Mouse (Mus musculus): ENCODE measurements around the gene Ephb6. TPM values are rescaled to one million over a fixed set of nuclear protein-coding genes. Genes with fewer than 3 reads are reported as not detected.

The Ephb6 gene
- polyA plus RNA-seq, 1 experiment from 2014 or later, result 0.25 TPM

DNA sequence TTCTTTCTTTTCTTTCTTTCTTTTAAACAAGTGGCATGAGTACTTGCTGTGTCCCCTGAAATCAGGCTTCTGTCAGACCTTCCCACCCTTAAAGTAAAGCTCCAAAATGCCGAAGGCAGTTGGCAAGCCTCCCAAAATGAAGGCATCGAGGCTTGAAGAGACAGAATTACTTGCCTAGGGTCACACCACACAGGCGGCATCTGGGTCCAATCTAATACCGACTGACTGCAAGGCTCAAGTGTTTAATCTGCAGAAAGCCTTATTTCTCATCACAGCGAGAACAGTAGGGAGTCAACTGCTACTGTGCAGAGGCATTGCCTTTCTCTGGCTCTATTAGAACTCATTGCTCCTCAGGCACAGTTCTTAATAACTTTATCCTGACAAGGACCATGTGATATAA, 28.0 kb upstream of the Ephb6 start:
- DNase-seq (no peak), ATAC-seq (no peak)
- Histone ChIP-seq H3K36me3 (replicated peaks; ENCODE audit: insufficient read depth, low read length) (no peaks in the 10 kb centered on the region), H3K27me3 (ENCODE audit: insufficient read depth, low read length) (no peaks in the 10 kb centered on the region), H3K4me2 (ENCODE audit: low read depth, low read length) (no peak overlapping the region), H3K9me3 (ENCODE audit: low read length) (no peaks in the 10 kb centered on the region), H3K4me1 (ENCODE audit: insufficient read depth) (no peaks in the 10 kb centered on the region), H3K9ac (replicated peaks) (no peak overlapping the region), H3K4me3 (ENCODE audit: low read depth, low read length) (no peak overlapping the region), H3K27ac (ENCODE audit: low read depth) (no peak overlapping the region)
- 65% methylated on average over 5 of the region's 5 CpGs for WGBS (ENCODE audit: insufficient replicate concordance)
- TF ChIP-seq EP300 (IDR thresholded peaks at IDR 0.05; ENCODE audit: low read depth) (no peak), CTCF (IDR thresholded peaks at IDR 0.05; ENCODE audit: low read depth) (no peak)

DNA sequence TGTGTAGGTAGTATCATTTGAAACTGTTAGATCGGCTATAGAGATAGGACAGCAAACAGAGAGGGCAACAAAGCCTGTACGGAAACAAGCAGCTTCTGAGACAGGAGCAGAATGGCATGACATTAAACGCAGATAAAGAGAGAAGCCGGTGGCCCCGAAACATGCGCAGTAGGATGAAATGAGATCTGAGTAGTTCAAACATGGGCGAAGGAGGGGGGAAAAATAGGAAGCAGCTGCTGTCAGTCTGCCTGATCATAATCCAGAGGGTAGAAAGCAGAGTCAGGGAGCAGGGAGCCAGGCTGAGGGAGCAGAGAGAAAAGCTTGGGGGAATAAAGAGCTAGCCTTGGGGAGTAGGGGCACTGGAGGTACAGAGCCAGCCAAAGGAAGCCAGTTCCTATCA, 24.0 kb upstream of the Ephb6 start:
- Histone ChIP-seq H3K27ac (ENCODE audit: low read depth) (no peak overlapping the region), H3K9me3 (ENCODE audit: low read length) (no peaks in the 10 kb centered on the region), H3K4me2 (ENCODE audit: low read depth, low read length) (no peak overlapping the region), H3K9ac (replicated peaks) (no peak overlapping the region), H3K27me3 (ENCODE audit: insufficient read depth, low read length) (no peaks in the 10 kb centered on the region), H3K36me3 (replicated peaks; ENCODE audit: insufficient read depth, low read length) (no peaks in the 10 kb centered on the region), H3K4me1 (ENCODE audit: insufficient read depth) (no peaks in the 10 kb centered on the region), H3K4me3 (ENCODE audit: low read depth, low read length) (no peak overlapping the region)
- DNase-seq (no peak), ATAC-seq (no peak)
- WGBS (ENCODE audit: insufficient replicate concordance), result 66% methylated on average over 7 of the region's 7 CpGs
- TF ChIP-seq EP300 (IDR thresholded peaks at IDR 0.05; ENCODE audit: low read depth), result no peak
- no peak for TF ChIP-seq CTCF (IDR thresholded peaks at IDR 0.05; ENCODE audit: low read depth)

DNA sequence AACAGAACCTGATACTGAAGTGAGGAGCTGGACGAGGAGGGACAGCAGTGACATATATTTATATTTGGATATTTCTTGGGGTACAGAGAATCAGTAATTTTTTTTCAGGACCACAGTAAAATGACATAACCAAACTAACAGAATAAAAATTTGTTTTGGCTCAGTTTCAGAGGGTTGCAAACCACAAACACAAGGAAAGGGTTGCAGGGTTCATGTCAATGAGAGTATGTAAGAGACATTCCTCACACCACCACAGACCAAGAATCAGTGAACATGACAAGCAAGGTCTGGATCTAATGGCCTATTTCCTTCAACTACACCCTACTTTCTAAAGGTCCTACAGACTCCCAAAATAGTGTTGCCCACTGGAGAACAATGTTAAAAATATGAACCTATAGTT, 23.1 kb upstream of the Ephb6 start:
- ATAC-seq (no peak), DNase-seq (no peak)
- no peak overlapping the region for H3K9ac ChIP-seq (replicated peaks)
- no peaks in the 10 kb centered on the region for H3K4me1 ChIP-seq (ENCODE audit: insufficient read depth)
- 67% methylated on average over 1 of the region's 1 CpGs for WGBS (ENCODE audit: insufficient replicate concordance)
- no peaks in the 10 kb centered on the region for H3K27me3 ChIP-seq (ENCODE audit: insufficient read depth, low read length)
- H3K9me3 ChIP-seq (ENCODE audit: low read length), result no peaks in the 10 kb centered on the region
- no peak overlapping the region for H3K4me2 ChIP-seq (ENCODE audit: low read depth, low read length)
- TF ChIP-seq CTCF (IDR thresholded peaks at IDR 0.05; ENCODE audit: low read depth) (no peak), EP300 (IDR thresholded peaks at IDR 0.05; ENCODE audit: low read depth) (no peak)
- H3K27ac ChIP-seq (ENCODE audit: low read depth), result no peak overlapping the region
- H3K4me3 ChIP-seq (ENCODE audit: low read depth, low read length), result no peak overlapping the region
- no peaks in the 10 kb centered on the region for H3K36me3 ChIP-seq (replicated peaks; ENCODE audit: insufficient read depth, low read length)

DNA sequence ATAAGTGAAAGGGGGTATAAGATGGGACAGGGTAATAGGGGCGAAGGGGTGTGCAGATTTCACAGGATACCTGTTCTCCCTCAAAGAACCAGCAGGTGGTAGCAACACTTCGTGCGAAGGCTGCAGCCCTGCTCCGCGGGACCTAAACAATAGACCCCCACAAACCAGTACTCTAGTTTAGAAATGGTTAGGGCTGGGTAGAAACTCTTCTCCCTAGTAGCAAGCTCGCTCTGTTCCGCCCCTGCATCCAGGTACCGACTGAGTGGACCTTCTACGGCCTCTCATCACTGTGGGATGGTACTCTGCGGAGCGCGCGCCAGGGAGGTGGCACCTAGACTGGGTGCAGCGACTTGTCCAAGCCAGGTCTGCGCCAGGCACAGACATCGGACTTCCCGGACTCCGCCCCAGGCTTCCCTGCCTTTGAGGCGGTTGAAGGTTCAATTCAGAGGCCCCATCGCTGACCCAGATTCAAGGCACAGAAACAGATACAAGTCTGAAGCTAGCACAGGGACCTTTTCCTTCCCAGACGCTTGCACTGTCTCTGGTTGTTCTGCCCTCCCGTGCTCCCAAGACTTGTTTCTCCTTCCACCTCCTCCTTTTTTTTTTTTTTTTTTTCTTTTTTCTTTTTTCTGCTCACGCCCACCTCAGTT, 756 bp upstream of the Ephb6 start:
- WGBS (ENCODE audit: insufficient replicate concordance), result under 1% methylated on average over 23 of the region's 23 CpGs
- ATAC-seq, result peak; percentile 52
- Histone ChIP-seq H3K9me3 (ENCODE audit: low read length) (no peaks in the 10 kb centered on the region), H3K4me1 (ENCODE audit: insufficient read depth) (0 out of 2 replicates have a peak, but pooled peaks cover 6% of the 10 kb centered on the region), H3K27me3 (ENCODE audit: insufficient read depth, low read length) (peaks cover 18% of the 10 kb centered on the region; the same call in 1 of the 2 replicates), H3K4me2 (ENCODE audit: low read depth, low read length) (peak overlapping the region; percentile 93), H3K36me3 (replicated peaks; ENCODE audit: insufficient read depth, low read length) (no peaks in the 10 kb centered on the region), H3K27ac (ENCODE audit: low read depth) (no peak overlapping the region), H3K9ac (replicated peaks) (no peak overlapping the region), H3K4me3 (ENCODE audit: low read depth, low read length) (peak overlapping the region; percentile 64)
- DNase-seq, result no peak
- TF ChIP-seq EP300 (IDR thresholded peaks at IDR 0.05; ENCODE audit: low read depth) (no peak), CTCF (IDR thresholded peaks at IDR 0.05; ENCODE audit: low read depth) (peak; percentile 68)

DNA sequence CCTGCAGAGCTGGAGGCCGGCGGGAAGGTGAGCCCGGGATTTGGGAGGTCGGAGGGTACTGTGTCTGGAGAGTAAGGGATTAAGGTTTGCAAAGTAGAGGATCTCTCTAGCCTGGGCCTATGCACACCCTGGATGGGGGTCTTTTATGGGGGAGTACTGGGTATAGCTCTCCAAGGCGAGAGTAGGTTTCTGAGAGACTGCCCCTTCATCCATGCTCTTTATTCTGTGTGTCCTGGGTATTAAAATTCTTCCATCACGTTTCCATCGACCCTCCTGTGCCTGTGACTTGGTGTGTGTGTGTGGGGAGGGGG, 467 bp downstream of the Ephb6 start:
- peak overlapping the region; percentile 64 for H3K4me3 ChIP-seq (ENCODE audit: low read depth, low read length)
- H3K36me3 ChIP-seq (replicated peaks; ENCODE audit: insufficient read depth, low read length), result no peaks in the 10 kb centered on the region
- peaks cover 18% of the 10 kb centered on the region; the same call in 1 of the 2 replicates for H3K27me3 ChIP-seq (ENCODE audit: insufficient read depth, low read length)
- H3K9me3 ChIP-seq (ENCODE audit: low read length), result no peaks in the 10 kb centered on the region
- 0 out of 2 replicates have a peak, but pooled peaks cover 6% of the 10 kb centered on the region for H3K4me1 ChIP-seq (ENCODE audit: insufficient read depth)
- H3K4me2 ChIP-seq (ENCODE audit: low read depth, low read length), result peak overlapping the region; percentile 93
- H3K9ac ChIP-seq (replicated peaks), result peak overlapping the region; percentile 62; the same call in 1 of the 2 replicates
- WGBS (ENCODE audit: insufficient replicate concordance), result 7% methylated on average over 7 of the region's 7 CpGs
- no peak for DNase-seq
- peak; percentile 5; the same call in 1 of the 2 replicates for ATAC-seq
- TF ChIP-seq EP300 (IDR thresholded peaks at IDR 0.05; ENCODE audit: low read depth), result no peak
- TF ChIP-seq CTCF (IDR thresholded peaks at IDR 0.05; ENCODE audit: low read depth), result no peak
- no peak overlapping the region for H3K27ac ChIP-seq (ENCODE audit: low read depth)

DNA sequence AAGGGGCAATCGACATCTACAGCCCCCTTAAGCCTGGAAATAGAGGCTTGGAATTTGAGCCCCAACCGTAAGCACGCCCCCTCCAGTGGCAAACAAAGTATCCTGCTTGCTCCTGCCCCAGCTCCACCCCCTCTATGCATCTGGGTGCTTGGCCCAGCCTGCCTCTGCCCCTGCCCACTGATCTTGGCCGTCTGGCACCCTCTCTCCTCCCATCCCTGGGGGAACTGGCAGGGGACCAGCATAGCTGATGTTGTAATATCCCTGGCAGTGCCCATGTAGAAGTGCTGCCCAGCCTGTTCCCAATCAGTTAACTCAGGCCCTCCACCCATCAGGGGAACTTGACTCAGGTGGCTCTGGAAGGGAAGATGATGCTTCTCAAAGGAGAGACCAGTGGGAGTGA, 932 bp downstream of the Ephb6 start:
- DNase-seq, result no peak
- no peak overlapping the region for H3K9ac ChIP-seq (replicated peaks)
- TF ChIP-seq CTCF (IDR thresholded peaks at IDR 0.05; ENCODE audit: low read depth) (no peak), EP300 (IDR thresholded peaks at IDR 0.05; ENCODE audit: low read depth) (no peak)

More for the DNA sequence above, 932 bp downstream of the Ephb6 start:
- no peaks in the 10 kb centered on the region for H3K36me3 ChIP-seq (replicated peaks; ENCODE audit: insufficient read depth, low read length)
- no peaks in the 10 kb centered on the region for H3K9me3 ChIP-seq (ENCODE audit: low read length)
- H3K27ac ChIP-seq (ENCODE audit: low read depth), result no peak overlapping the region
- peaks cover 18% of the 10 kb centered on the region; the same call in 1 of the 2 replicates for H3K27me3 ChIP-seq (ENCODE audit: insufficient read depth, low read length)
- H3K4me3 ChIP-seq (ENCODE audit: low read depth, low read length), result no peak overlapping the region
- H3K4me2 ChIP-seq (ENCODE audit: low read depth, low read length), result no peak overlapping the region
- whole genome bisulfite sequencing (ENCODE audit: insufficient replicate concordance), result 34% methylated on average over 4 of the region's 4 CpGs
- H3K4me1 ChIP-seq (ENCODE audit: insufficient read depth), result 0 out of 2 replicates have a peak, but pooled peaks cover 6% of the 10 kb centered on the region
- no peak for ATAC-seq
